Mouse (Mus musculus): Measurements from ENCODE around the gene Rpl14. TPM values are rescaled to one million over a fixed set of nuclear protein-coding genes. Genes with fewer than 3 reads are reported as not detected.

The Rpl14 gene
- polyA plus RNA-seq, 1 experiment: 326 TPM

GRCm38 (mm10) chr9:120569721-120570333 is 1.4 kb upstream of the Rpl14 start:
- TF ChIP-seq POLR2A (IDR thresholded peaks at IDR 0.05; ENCODE audit: extremely low read depth, insufficient read depth, low read length) (no peak), CTCF (IDR thresholded peaks at IDR 0.05; ENCODE audit: extremely low read depth, insufficient read depth, low read length) (peak; percentile 52)
- H3K27ac ChIP-seq (ENCODE audit: insufficient read depth, low read length): no peak overlapping the region
- no peak overlapping the region; the same call in 1 of the 2 replicates for H3K4me3 ChIP-seq (ENCODE audit: insufficient read depth, low read length)
- H3K4me1 ChIP-seq (ENCODE audit: control insufficient read depth, insufficient read depth, low read length): peaks cover 3% of the 10 kb centered on the region; the same call in 1 of the 2 replicates

- peak overlapping the region; percentile 58; the same call in 1 of the 2 replicates for H3K4me3 ChIP-seq (ENCODE audit: insufficient read depth, low read length)
- no peak overlapping the region for H3K27ac ChIP-seq (ENCODE audit: insufficient read depth, low read length)
- no peak for TF ChIP-seq CTCF (IDR thresholded peaks at IDR 0.05; ENCODE audit: extremely low read depth, insufficient read depth, low read length)
- no peak for TF ChIP-seq POLR2A (IDR thresholded peaks at IDR 0.05; ENCODE audit: extremely low read depth, insufficient read depth, low read length)
Observed at GRCm38 (mm10) chr9:120570334-120570725, 914 bp upstream of the Rpl14 start.

GRCm38 (mm10) chr9:120571593-120572385 is 545 bp downstream of the Rpl14 start:
- TF ChIP-seq CTCF (IDR thresholded peaks at IDR 0.05; ENCODE audit: extremely low read depth, insufficient read depth, low read length) (no peak), POLR2A (IDR thresholded peaks at IDR 0.05; ENCODE audit: extremely low read depth, insufficient read depth, low read length) (no peak)

More at GRCm38 (mm10) chr9:120570334-120570725, 914 bp upstream of the Rpl14 start:
- H3K4me1 ChIP-seq (ENCODE audit: control insufficient read depth, insufficient read depth, low read length): peaks cover 3% of the 10 kb centered on the region; the same call in 1 of the 2 replicates

GRCm38 (mm10) chr9:120575748-120576661 is 4.8 kb downstream of the Rpl14 start:
- Histone ChIP-seq H3K27ac (ENCODE audit: insufficient read depth, low read length) (no peak overlapping the region), H3K4me1 (ENCODE audit: control insufficient read depth, insufficient read depth, low read length) (peaks cover 5% of the 10 kb centered on the region; the same call in 1 of the 2 replicates), H3K4me3 (ENCODE audit: insufficient read depth, low read length) (no peak overlapping the region)
- TF ChIP-seq CTCF (IDR thresholded peaks at IDR 0.05; ENCODE audit: extremely low read depth, insufficient read depth, low read length) (no peak), POLR2A (IDR thresholded peaks at IDR 0.05; ENCODE audit: extremely low read depth, insufficient read depth, low read length) (no peak)

More at GRCm38 (mm10) chr9:120571593-120572385, 545 bp downstream of the Rpl14 start:
- H3K27ac ChIP-seq (ENCODE audit: insufficient read depth, low read length): 0 out of 2 replicates have a peak overlapping the region, but pooled peaks have one; percentile 48
- peak overlapping the region; percentile 58 for H3K4me3 ChIP-seq (ENCODE audit: insufficient read depth, low read length)
- peaks cover 3% of the 10 kb centered on the region; the same call in 1 of the 2 replicates for H3K4me1 ChIP-seq (ENCODE audit: control insufficient read depth, insufficient read depth, low read length)

- Histone ChIP-seq H3K4me3 (ENCODE audit: insufficient read depth, low read length) (peak overlapping the region; percentile 75; the same call in 1 of the 2 replicates), H3K4me1 (ENCODE audit: control insufficient read depth, insufficient read depth, low read length) (peaks cover 5% of the 10 kb centered on the region; the same call in 1 of the 2 replicates), H3K27ac (ENCODE audit: insufficient read depth, low read length) (no peak overlapping the region)
- TF ChIP-seq CTCF (IDR thresholded peaks at IDR 0.05; ENCODE audit: extremely low read depth, insufficient read depth, low read length) (no peak), POLR2A (IDR thresholded peaks at IDR 0.05; ENCODE audit: extremely low read depth, insufficient read depth, low read length) (no peak)
Observed at GRCm38 (mm10) chr9:120576662-120577013, 5.4 kb downstream of the Rpl14 start.

- Histone ChIP-seq H3K4me3 (ENCODE audit: insufficient read depth, low read length) (peak overlapping the region; percentile 75), H3K4me1 (ENCODE audit: control insufficient read depth, insufficient read depth, low read length) (peaks cover 4% of the 10 kb centered on the region; the same call in 1 of the 2 replicates), H3K27ac (ENCODE audit: insufficient read depth, low read length) (peak overlapping the region; percentile 32)
- TF ChIP-seq POLR2A (IDR thresholded peaks at IDR 0.05; ENCODE audit: extremely low read depth, insufficient read depth, low read length): peak; percentile 64
- no peak for TF ChIP-seq CTCF (IDR thresholded peaks at IDR 0.05; ENCODE audit: extremely low read depth, insufficient read depth, low read length)
Observed at GRCm38 (mm10) chr9:120577133-120577651, 5.9 kb downstream of the Rpl14 start.

- no peak for TF ChIP-seq CTCF (IDR thresholded peaks at IDR 0.05; ENCODE audit: extremely low read depth, insufficient read depth, low read length)
- TF ChIP-seq POLR2A (IDR thresholded peaks at IDR 0.05; ENCODE audit: extremely low read depth, insufficient read depth, low read length): no peak
- Histone ChIP-seq H3K27ac (ENCODE audit: insufficient read depth, low read length) (peak overlapping the region; percentile 32), H3K4me3 (ENCODE audit: insufficient read depth, low read length) (peak overlapping the region; percentile 75), H3K4me1 (ENCODE audit: control insufficient read depth, insufficient read depth, low read length) (peaks cover 3% of the 10 kb centered on the region; the same call in 1 of the 2 replicates)
Observed at GRCm38 (mm10) chr9:120577706-120578405, 6.6 kb downstream of the Rpl14 start.

- Histone ChIP-seq H3K27ac (ENCODE audit: insufficient read depth, low read length) (no peak overlapping the region), H3K4me3 (ENCODE audit: insufficient read depth, low read length) (no peak overlapping the region), H3K4me1 (ENCODE audit: control insufficient read depth, insufficient read depth, low read length) (peaks cover 3% of the 10 kb centered on the region; the same call in 1 of the 2 replicates)
- TF ChIP-seq CTCF (IDR thresholded peaks at IDR 0.05; ENCODE audit: extremely low read depth, insufficient read depth, low read length) (no peak), POLR2A (IDR thresholded peaks at IDR 0.05; ENCODE audit: extremely low read depth, insufficient read depth, low read length) (no peak)
Observed at GRCm38 (mm10) chr9:120578701-120579100, 7.5 kb downstream of the Rpl14 start.
